Mouse (Mus musculus) lung, embryonic 14.5 days (tissue): ENCODE measurements at regions not wholly inside any gene's neighbourhood (a gene's known extent, or its start where the extent isn't known, plus 50 kb on each side); places are given as distances from the start of the nearest gene placed in this dataset.

Experiments
- ATAC-seq: fragments of 200-750 bp; cut with Nextera tagmentation; 2 replicates; pipeline ENCODE4 v1.8.0; 2017; ENCODE audit warnings: mild to moderate bottlenecking, moderate TSS enrichment, moderate library complexity; ENCODE audit not compliant: insufficient read depth
- DNase-seq: peaks from one replicate; pipeline ENCODE4 v3.0.0-alpha.2; 2015
- H3K27ac ChIP-seq: fragments of 300-500 bp; sonication (generic); 2 replicates; pipeline ENCODE4 v1.5.1; 2014; ENCODE audit warnings: low read depth, mild to moderate bottlenecking, moderate library complexity
- H3K27me3 ChIP-seq: fragments of 300-500 bp; sonication (generic); 2 replicates; pipeline ENCODE4 v1.6.1; 2014; ENCODE audit warnings: low read length, control low read depth; ENCODE audit not compliant: insufficient read depth
- H3K36me3 ChIP-seq: fragments of 300-500 bp; sonication (generic); 2 replicates; pipeline ENCODE4 v1.6.1; 2014; ENCODE audit warnings: control low read depth; ENCODE audit not compliant: insufficient read depth
- H3K4me1 ChIP-seq: fragments of 300-500 bp; sonication (generic); 2 replicates; pipeline ENCODE4 v1.6.1; 2014; ENCODE audit warnings: antibody characterized with exemption, control low read depth; ENCODE audit not compliant: insufficient read depth
- H3K4me2 ChIP-seq: fragments of 300-500 bp; sonication (generic); 2 replicates; pipeline ENCODE4 v1.6.1; 2014; ENCODE audit warnings: mild to moderate bottlenecking
- H3K4me3 ChIP-seq: fragments of 300-500 bp; sonication (generic); 2 replicates; pipeline ENCODE4 v1.5.1; 2014; ENCODE audit warnings: low read depth, low read length
- H3K9ac ChIP-seq: fragments of 300-500 bp; sonication (generic); 2 replicates; pipeline ENCODE4 v1.6.1; 2014
- H3K9me3 ChIP-seq: fragments of 300-500 bp; sonication (generic); 2 replicates; pipeline ENCODE4 v1.6.1; 2016; ENCODE audit warnings: low read depth, low read length, control low read depth
- CTCF ChIP-seq: IDR thresholded peaks from 2 replicates; pipeline ENCODE4 v1.5.1; 2016; ENCODE audit warnings: antibody characterized with exemption, low read depth
- WGBS: fragments of 180-500 bp; shearing (Covaris S2); extraction: QIAGEN DNeasy Blood & Tissue Kit; methylation state at CpG from one replicate; pipeline ENCODE4 v1.1.7; 2014; 5-methylcytosine and 5-hydroxymethylcytosine counted together

GRCm38 (mm10) chr12:43831976-43832375 lies 378.1 kb downstream of the Dnajb9 start:
- DNase-seq (no peak), ATAC-seq (no peak)
- H3K4me2 ChIP-seq = no peak overlapping the region
- no peak for TF ChIP-seq CTCF
- 75% methylated on average over 1 of the region's 1 CpGs for WGBS
- H3K9ac ChIP-seq = no peak overlapping the region
- H3K27me3 ChIP-seq = no peaks in the 10 kb centered on the region
- H3K4me3 ChIP-seq = no peak overlapping the region
- H3K9me3 ChIP-seq = no peaks in the 10 kb centered on the region
- no peaks in the 10 kb centered on the region for H3K4me1 ChIP-seq
- H3K36me3 ChIP-seq = no peaks in the 10 kb centered on the region
- no peak overlapping the region for H3K27ac ChIP-seq

- H3K27ac ChIP-seq = no peak overlapping the region
- DNase-seq (no peak), ATAC-seq (no peak)
- TF ChIP-seq CTCF = no peak
- no peaks in the 10 kb centered on the region for H3K9me3 ChIP-seq
- no peak overlapping the region for H3K9ac ChIP-seq
- H3K4me2 ChIP-seq = no peak overlapping the region
- no peak overlapping the region for H3K4me3 ChIP-seq
- H3K4me1 ChIP-seq = no peaks in the 10 kb centered on the region
- no peaks in the 10 kb centered on the region for H3K27me3 ChIP-seq
- no peaks in the 10 kb centered on the region for H3K36me3 ChIP-seq
Measured at GRCm38 (mm10) chr12:43828641-43829040, 381.5 kb downstream of the Dnajb9 start.

GRCm38 (mm10) chr12:43827901-43828300 lies 382.2 kb downstream of the Dnajb9 start:
- ATAC-seq (no peak), DNase-seq (no peak)
- Histone ChIP-seq H3K4me3 (no peak overlapping the region), H3K4me2 (no peak overlapping the region), H3K36me3 (no peaks in the 10 kb centered on the region), H3K9ac (no peak overlapping the region), H3K27me3 (no peaks in the 10 kb centered on the region), H3K27ac (no peak overlapping the region), H3K9me3 (no peaks in the 10 kb centered on the region), H3K4me1 (no peaks in the 10 kb centered on the region)
- no peak for TF ChIP-seq CTCF
- 68% methylated on average over 6 of the region's 6 CpGs for WGBS

GRCm38 (mm10) chr12:43827296-43827695 lies 382.8 kb downstream of the Dnajb9 start:
- DNase-seq (no peak), ATAC-seq (peak; percentile 49; the same call in 1 of the 2 replicates)
- no peaks in the 10 kb centered on the region for H3K4me1 ChIP-seq
- H3K4me3 ChIP-seq = no peak overlapping the region
- WGBS = 19% methylated on average over 3 of the region's 3 CpGs
- no peak overlapping the region for H3K4me2 ChIP-seq
- no peaks in the 10 kb centered on the region for H3K9me3 ChIP-seq
- no peak for TF ChIP-seq CTCF
- no peak overlapping the region for H3K27ac ChIP-seq
- no peaks in the 10 kb centered on the region for H3K36me3 ChIP-seq
- H3K27me3 ChIP-seq = no peaks in the 10 kb centered on the region
- no peak overlapping the region for H3K9ac ChIP-seq

- Histone ChIP-seq H3K27ac (no peak overlapping the region), H3K27me3 (no peaks in the 10 kb centered on the region), H3K4me2 (no peak overlapping the region), H3K36me3 (no peaks in the 10 kb centered on the region), H3K9me3 (no peaks in the 10 kb centered on the region), H3K9ac (no peak overlapping the region), H3K4me1 (no peaks in the 10 kb centered on the region), H3K4me3 (no peak overlapping the region)
- DNase-seq (peak; percentile 43), ATAC-seq (no peak)
- 7% methylated on average over 3 of the region's 3 CpGs for WGBS
- TF ChIP-seq CTCF = 0 out of 2 replicates have a peak, but pooled peaks have one; percentile 28
Measured at GRCm38 (mm10) chr12:43813559-43813958, 396.6 kb downstream of the Dnajb9 start.

- TF ChIP-seq CTCF = no peak
- Histone ChIP-seq H3K4me2 (no peak overlapping the region), H3K27ac (no peak overlapping the region), H3K27me3 (no peaks in the 10 kb centered on the region), H3K4me3 (no peak overlapping the region), H3K9me3 (no peaks in the 10 kb centered on the region), H3K4me1 (no peaks in the 10 kb centered on the region), H3K36me3 (no peaks in the 10 kb centered on the region), H3K9ac (no peak overlapping the region)
- DNase-seq (no peak), ATAC-seq (no peak)
- 90% methylated on average over 1 of the region's 1 CpGs for WGBS
Measured at GRCm38 (mm10) chr12:43772766-43773165, 437.4 kb downstream of the Dnajb9 start.

GRCm38 (mm10) chr12:43762151-43762550 lies 448.0 kb downstream of the Dnajb9 start:
- Histone ChIP-seq H3K9me3 (no peaks in the 10 kb centered on the region), H3K36me3 (no peaks in the 10 kb centered on the region), H3K4me3 (no peak overlapping the region), H3K27ac (no peak overlapping the region), H3K4me1 (no peaks in the 10 kb centered on the region), H3K4me2 (no peak overlapping the region), H3K9ac (no peak overlapping the region), H3K27me3 (no peaks in the 10 kb centered on the region)
- DNase-seq (no peak), ATAC-seq (no peak)
- WGBS = 48% methylated on average over 1 of the region's 1 CpGs
- no peak for TF ChIP-seq CTCF
